Mouse (Mus musculus) heart, adult 9 months (tissue): ENCODE results near the gene Dvl3.

Experiments used
- DNase-seq, 2 experiments: peaks; one replicate each; pipeline ENCODE4 v3.0.0; 2022; ENCODE audit warnings: low spot score in 2 of 2

Dvl3 gene

GRCm38 (mm10) chr16:20497980-20498676 lies 18.7 kb upstream of the Dvl3 start:
- no peak for DNase-seq

DNA sequence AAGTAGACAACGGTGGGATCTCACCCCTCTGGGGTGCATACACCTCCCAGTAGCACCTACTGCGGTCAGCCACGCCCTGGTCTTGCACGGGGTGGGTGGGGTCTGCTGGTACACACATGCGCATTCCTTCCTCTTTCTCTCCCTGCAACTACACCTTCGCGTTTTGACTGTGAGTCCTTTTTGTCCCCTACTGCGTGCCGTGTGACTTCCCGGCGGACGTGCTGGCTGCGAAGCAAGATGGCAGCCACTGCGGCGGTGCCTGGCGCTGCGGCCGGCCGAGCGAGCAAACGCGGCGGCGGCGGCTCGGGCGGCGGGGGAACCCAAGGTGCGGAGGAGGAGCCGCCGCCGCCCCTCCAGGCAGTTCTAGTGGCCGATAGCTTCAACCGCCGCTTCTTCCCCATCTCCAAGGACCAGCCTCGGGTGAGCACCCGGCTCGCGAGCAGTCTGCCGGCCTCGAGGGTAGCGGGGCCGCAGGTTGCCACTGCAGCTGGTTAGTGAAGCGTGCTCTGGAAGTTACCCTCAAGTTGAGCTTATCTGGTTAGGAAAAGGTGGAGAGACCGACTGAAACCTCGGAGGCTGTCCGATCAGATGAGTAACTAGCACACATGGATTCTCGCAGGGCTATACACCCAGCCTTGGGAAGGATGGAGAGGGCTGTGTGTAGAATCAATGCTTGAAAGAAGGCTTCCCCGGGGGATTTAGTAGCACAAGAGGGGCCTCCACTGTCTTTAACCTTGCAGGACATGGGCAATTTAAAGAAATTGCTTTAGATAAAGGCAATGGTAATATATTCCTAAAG lies 17.9 kb upstream of the Dvl3 start, which contains the start of gene Eif2b5:
Gene Eif2b5 (plus strand): TSS at position 141 of the 799 bp plus-strand sequence.
- peak; percentile 94 to 95 for DNase-seq

GRCm38 (mm10) chr16:20506000-20506399 lies 10.8 kb upstream of the Dvl3 start:
- no peak for DNase-seq

GRCm38 (mm10) chr16:20509349-20509748 lies 7.4 kb upstream of the Dvl3 start:
- DNase-seq: no peak

DNA sequence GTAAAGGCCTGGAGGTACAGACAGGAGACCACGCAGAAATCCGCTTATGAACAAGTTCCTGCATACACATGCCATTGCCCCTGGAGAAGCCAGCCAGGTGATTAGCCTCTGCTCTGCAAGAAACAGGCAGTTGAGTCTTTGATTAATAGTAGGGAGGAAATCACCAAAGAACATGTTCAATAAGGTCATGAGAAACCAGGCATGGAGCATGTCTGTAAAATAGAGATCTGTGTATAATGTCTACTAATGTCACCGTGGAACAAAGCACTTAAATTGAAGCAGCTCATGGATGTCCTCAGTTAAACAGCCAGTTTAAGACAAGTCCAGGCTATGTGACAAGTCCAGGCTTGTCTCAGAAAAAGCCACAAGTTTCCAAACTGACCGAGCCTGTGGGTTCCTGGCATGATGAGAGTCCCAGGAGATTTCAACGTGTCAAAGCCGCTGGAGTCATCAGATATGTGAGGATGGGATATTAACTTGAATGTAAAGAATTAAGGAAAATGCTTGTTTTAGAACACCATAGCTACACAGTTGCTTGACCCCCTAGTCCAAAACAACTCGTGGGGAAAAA lies 5.4 kb upstream of the Dvl3 start:
- DNase-seq: no peak

GRCm38 (mm10) chr16:20516032-20516431 lies 750 bp upstream of the Dvl3 start:
- DNase-seq: no peak

GRCm38 (mm10) chr16:20517216-20517615 lies 434 bp downstream of the Dvl3 start:
- peak in 1 of 2 experiments; percentile 24 for DNase-seq

- DNase-seq: peak in 1 of 2 experiments; percentile 24
These were observed 1.1 kb downstream of the Dvl3 start for GRCm38 (mm10) chr16:20517701-20518374.

DNA sequence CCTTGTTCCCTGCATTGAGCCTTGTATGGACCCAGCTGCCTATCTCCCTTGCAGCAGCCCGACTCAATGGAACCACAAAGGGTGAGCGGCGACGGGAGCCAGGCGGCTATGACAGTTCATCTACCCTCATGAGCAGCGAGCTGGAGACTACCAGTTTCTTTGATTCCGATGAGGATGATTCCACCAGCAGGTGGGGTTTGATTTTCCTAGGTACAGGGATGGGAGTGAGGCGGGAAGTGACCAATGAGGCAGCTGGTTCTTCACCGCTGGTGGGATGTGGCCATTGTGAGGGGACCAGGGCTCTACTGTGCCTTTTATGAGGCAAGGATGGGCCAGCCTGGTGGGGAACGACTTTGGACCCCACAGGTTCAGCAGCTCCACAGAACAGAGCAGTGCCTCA lies 7.1 kb downstream of the Dvl3 start:
- no peak for DNase-seq

DNA sequence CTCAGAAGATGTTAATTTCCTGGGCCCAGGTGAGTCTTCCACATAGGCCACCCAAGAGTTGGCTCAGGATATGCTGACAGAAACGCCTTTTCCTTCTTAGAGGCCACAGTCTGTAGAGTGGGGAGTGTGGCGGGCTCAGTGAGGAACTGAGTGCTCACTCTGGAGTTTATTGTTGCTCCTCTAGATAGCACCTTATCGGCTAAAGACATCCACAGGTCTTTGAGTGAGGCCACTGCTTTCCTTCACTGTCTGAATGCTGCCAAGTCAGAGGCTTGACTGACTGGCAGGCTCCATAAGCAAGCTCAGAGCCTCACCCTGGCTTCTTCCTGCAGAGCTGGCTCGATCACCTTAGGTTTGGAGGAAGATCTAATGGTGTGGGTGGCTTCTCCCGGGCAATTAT lies 12.0 kb downstream of the Dvl3 start:
- DNase-seq: no peak

GRCm38 (mm10) chr16:20529375-20529774 lies 12.6 kb downstream of the Dvl3 start:
- no peak for DNase-seq

GRCm38 (mm10) chr16:20530941-20531340 lies 14.2 kb downstream of the Dvl3 start:
- DNase-seq: no peak

GRCm38 (mm10) chr16:20534617-20535295 lies 18.0 kb downstream of the Dvl3 start:
- DNase-seq: no peak

- DNase-seq: peak; percentile 97 to 98
These were observed 18.7 kb downstream of the Dvl3 start, which contains the start of gene Ap2m1 for GRCm38 (mm10) chr16:20535296-20536080. Ap2m1 (plus strand) TSS chr16:20535478.

GRCm38 (mm10) chr16:20536081-20536665 lies 19.4 kb downstream of the Dvl3 start:
- no peak for DNase-seq

DNA sequence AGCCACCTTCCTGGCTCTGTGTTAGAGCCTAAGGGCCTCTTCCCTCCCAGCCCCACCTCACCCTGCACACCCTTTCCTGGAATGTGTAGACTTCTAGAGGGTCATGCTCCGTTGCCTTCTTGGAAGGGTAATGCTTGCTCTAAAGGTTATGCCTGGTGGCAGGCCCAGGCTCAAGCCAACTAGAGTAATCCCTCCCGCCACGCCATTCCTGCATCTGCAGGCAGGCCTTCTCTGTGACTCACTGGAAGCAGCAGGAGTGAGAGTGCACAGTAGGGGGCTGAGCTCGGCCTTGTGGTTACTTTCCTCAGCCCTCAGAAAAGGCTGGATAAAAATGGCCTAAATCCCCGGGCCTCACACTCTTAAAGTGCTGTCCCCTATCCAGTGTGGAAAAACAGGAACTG lies 20.3 kb downstream of the Dvl3 start:
- no peak for DNase-seq

DNA sequence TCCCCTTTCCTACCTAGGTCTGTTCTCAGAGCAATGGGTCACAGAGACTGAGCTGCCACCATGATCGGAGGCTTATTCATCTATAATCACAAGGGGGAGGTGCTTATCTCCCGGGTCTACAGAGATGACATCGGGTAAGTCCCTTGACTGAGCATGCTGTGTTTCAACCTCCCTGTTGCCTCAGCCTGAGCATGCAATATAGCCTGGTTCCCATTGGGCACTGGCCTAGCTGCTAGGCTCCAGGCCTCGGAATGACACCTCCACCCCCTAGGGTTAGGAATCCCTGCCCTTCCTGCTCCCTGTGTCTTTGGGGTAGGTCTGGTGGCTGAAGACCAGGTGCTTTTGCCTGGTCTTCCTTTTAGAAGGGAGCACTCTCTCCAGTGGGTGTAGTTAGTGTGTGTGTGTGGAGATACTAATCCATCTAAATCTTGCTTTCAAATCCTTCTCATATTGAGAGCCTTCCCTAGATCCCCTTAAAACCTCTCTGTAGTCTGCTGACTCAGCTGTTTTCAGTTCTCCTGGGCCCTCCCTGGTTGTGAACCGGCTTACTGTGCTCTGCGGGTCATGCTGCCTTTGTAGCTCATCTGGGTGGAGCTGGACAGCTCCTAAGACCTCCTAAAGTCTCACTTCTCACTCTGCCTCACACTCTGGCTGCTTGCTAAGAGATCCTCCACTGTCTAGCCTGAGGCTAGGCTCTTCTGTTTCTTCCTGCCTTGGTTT lies 21.0 kb downstream of the Dvl3 start:
- DNase-seq: no peak

DNA sequence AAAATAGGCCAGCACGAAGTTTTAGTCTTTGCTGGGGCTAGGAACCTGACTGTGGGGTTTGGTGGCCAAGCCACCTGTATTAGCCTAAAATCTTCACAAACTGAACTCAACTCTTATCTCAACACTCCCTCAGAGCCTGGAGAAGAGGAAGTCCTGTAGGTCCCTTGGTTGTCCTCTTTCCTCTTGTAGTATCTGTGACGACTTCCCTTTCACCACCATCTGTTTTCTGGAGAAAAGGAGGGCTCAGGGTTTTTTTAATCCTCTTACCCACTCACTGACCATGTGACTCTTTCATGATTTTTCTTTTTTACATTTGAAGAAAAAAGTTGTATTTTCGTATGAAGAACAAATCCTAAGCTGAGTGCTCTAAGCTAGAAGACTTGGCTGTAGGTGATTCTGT lies 22.9 kb downstream of the Dvl3 start:
- no peak for DNase-seq

DNA sequence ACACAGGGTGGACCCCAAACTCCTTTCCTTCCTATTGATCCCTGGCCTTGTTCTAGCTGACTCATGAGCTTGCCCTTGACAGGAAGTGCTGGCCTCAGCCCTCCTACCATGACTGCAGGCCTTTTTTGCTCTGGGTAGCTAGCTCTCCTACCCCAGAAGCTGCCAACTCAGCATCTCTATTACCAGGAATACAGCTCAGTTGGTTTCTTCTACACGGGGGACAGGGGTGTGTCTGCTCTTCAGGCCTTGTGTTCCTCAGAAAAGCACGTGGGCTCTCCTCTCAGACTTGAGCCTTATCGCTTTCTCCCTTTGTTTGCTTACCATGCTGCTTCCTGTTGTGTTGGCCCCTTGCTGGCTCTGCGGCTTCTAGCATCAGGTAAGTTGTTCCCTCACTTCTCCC lies 23.7 kb downstream of the Dvl3 start:
- no peak for DNase-seq

- no peak for DNase-seq
These were observed 28.9 kb downstream of the Dvl3 start for GRCm38 (mm10) chr16:20545696-20546095.
